Mouse (Mus musculus): ENCODE measurements around the gene Olfr1289. TPM values are rescaled to one million over a fixed set of nuclear protein-coding genes. Genes with fewer than 3 reads are reported as not detected.

The Olfr1289 gene
- polyA plus RNA-seq, 1 experiment from 2014 or later = not detected

Other genes with a start within 250 kb of the Olfr1289 start
- not detected in 2 replicates for gene Olfr1275, start 245.5 kb upstream of the Olfr1289 start, polyA plus RNA-seq (2014; fragmentation: Nextera tagmentation; extraction: Ambion mirVana)
- not detected in 2 replicates for gene Olfr1276, start 226.3 kb upstream of the Olfr1289 start, polyA plus RNA-seq (2014; fragmentation: Nextera tagmentation; extraction: Ambion mirVana)
- gene Olfr1277, start 206.7 kb upstream of the Olfr1289 start, polyA plus RNA-seq (2014; fragmentation: Nextera tagmentation; extraction: Ambion mirVana) = not detected in 2 replicates
- gene Olfr1278, start 190.7 kb upstream of the Olfr1289 start, polyA plus RNA-seq (2014; fragmentation: Nextera tagmentation; extraction: Ambion mirVana) = not detected in 2 replicates
- not detected in 2 replicates for gene Olfr1279, start 180.2 kb upstream of the Olfr1289 start, polyA plus RNA-seq (2014; fragmentation: Nextera tagmentation; extraction: Ambion mirVana)
- not detected in 2 replicates for gene Olfr1280, start 166.8 kb upstream of the Olfr1289 start, polyA plus RNA-seq (2014; fragmentation: Nextera tagmentation; extraction: Ambion mirVana)
- not detected in 2 replicates for gene Olfr1281, start 154.3 kb upstream of the Olfr1289 start, polyA plus RNA-seq (2014; fragmentation: Nextera tagmentation; extraction: Ambion mirVana)
- gene Olfr1282, start 144.7 kb upstream of the Olfr1289 start, polyA plus RNA-seq (2014; fragmentation: Nextera tagmentation; extraction: Ambion mirVana) = not detected in 2 replicates
- gene Olfr1283, start 114.0 kb upstream of the Olfr1289 start, polyA plus RNA-seq (2014; fragmentation: Nextera tagmentation; extraction: Ambion mirVana) = not detected in 2 replicates
- gene Olfr1284, start 105.3 kb upstream of the Olfr1289 start, polyA plus RNA-seq (2014; fragmentation: Nextera tagmentation; extraction: Ambion mirVana) = not detected in 2 replicates
- not detected in 2 replicates for gene Olfr1286, start 57.7 kb upstream of the Olfr1289 start, polyA plus RNA-seq (2014; fragmentation: Nextera tagmentation; extraction: Ambion mirVana)
- gene Olfr1287, start 31.7 kb upstream of the Olfr1289 start, polyA plus RNA-seq (2014; fragmentation: Nextera tagmentation; extraction: Ambion mirVana) = not detected in 2 replicates
- not detected in 2 replicates for gene Olfr1288, start 6.7 kb upstream of the Olfr1289 start, polyA plus RNA-seq (2014; fragmentation: Nextera tagmentation; extraction: Ambion mirVana)
- gene Olfr1290, start 13.0 kb downstream of the Olfr1289 start, polyA plus RNA-seq (2014; fragmentation: Nextera tagmentation; extraction: Ambion mirVana) = not detected in 2 replicates
- gene Olfr1291-ps1, start 16.4 kb downstream of the Olfr1289 start, polyA plus RNA-seq (2014; fragmentation: Nextera tagmentation; extraction: Ambion mirVana) = not detected in 2 replicates
- not detected in 2 replicates for gene Olfr1293-ps, start 44.4 kb downstream of the Olfr1289 start, polyA plus RNA-seq (2014; fragmentation: Nextera tagmentation; extraction: Ambion mirVana)
- gene Olfr1294, start 59.5 kb downstream of the Olfr1289 start, polyA plus RNA-seq (2014; fragmentation: Nextera tagmentation; extraction: Ambion mirVana) = not detected in 2 replicates
- not detected in 2 replicates for gene Olfr1295, start 88.9 kb downstream of the Olfr1289 start, polyA plus RNA-seq (2014; fragmentation: Nextera tagmentation; extraction: Ambion mirVana)
- gene Olfr1297, start 145.7 kb downstream of the Olfr1289 start, polyA plus RNA-seq (2014; fragmentation: Nextera tagmentation; extraction: Ambion mirVana) = not detected in 2 replicates
- not detected in 2 replicates for gene Olfr1298, start 168.4 kb downstream of the Olfr1289 start, polyA plus RNA-seq (2014; fragmentation: Nextera tagmentation; extraction: Ambion mirVana)
- gene Olfr1299, start 180.6 kb downstream of the Olfr1289 start, polyA plus RNA-seq (2014; fragmentation: Nextera tagmentation; extraction: Ambion mirVana) = not detected in 2 replicates